15 mouse cellular contexts compared by ENCODE assay signal in genomic region chr5:36317641-36318368, GRCm38 (mm10).
A peak's percentile ranks its signal among the peaks of the same experiment; 100 is the strongest.
DNase-seq lines count a peak whose midpoint lies in the region; ATAC-seq and TF ChIP-seq lines count a peak whose summit lies in the region.
"Had no signal": no experiment of that assay in that cellular context is flagged by ENCODE, and none has a peak within 500 bp of the region (broad histone marks: within the 10 kb centered on the region; RNA-seq: fewer than 3 reads in every experiment).

No protein-coding gene starts in this region.

- ATAC-seq in kidney, embryonic 14.5 days (ENCODE audit: low FRiP score, low TSS enrichment): no peak
- ATAC-seq: activated CD4-positive, CD25-positive, alpha-beta regulatory T cell, adult 4 months had no signal

- H3K4me3 ChIP-seq in kidney, adult 2 months (ENCODE audit: insufficient read depth, low read depth, low read length): no peak overlapping the region
- H3K4me3 ChIP-seq in kidney, embryonic 14.5 days (ENCODE audit: low read length): no peak overlapping the region
- H3K4me3 ChIP-seq: liver, embryonic 13.5 days; neural tube, embryonic 13.5 days had no signal

- H3K4me2 ChIP-seq in kidney, embryonic 14.5 days (replicated peaks; ENCODE audit: low read depth, low read length): no peak overlapping the region
- H3K4me2 ChIP-seq: liver, embryonic 13.5 days; neural tube, embryonic 13.5 days had no signal

- H3K27ac ChIP-seq in kidney, adult 2 months (ENCODE audit: insufficient read depth, low read depth, low read length): no peak overlapping the region
- H3K27ac ChIP-seq in kidney, embryonic 14.5 days (ENCODE audit: low read depth, low read length): no peak overlapping the region
- H3K27ac ChIP-seq: liver, embryonic 13.5 days had no signal

- no peaks in the 10 kb centered on the region for H3K9me3 ChIP-seq in kidney, embryonic 14.5 days (ENCODE audit: control insufficient read depth, low read length)
- H3K9me3 ChIP-seq: G1E; liver, embryonic 13.5 days; neural tube, embryonic 13.5 days had no signal

- no peak for TF ChIP-seq POLR2A in kidney, adult 2 months (IDR thresholded peaks at IDR 0.05; ENCODE audit: low read depth, low read length)

- DNase-seq in kidney, adult 2 months: no peak
- DNase-seq in spleen, postnatal 36 days (ENCODE audit: low spot score in 2 of 2): peak; percentile 13 to 28
- no peak for DNase-seq in spleen, adult 12 weeks (ENCODE audit: low spot score)
- DNase-seq in embryo, embryonic 10 days (ENCODE audit: low spot score): peak; percentile 69
- peak; percentile 29 for DNase-seq in thymus, postnatal 14 days
- DNase-seq in adrenal gland, adult 8-10 months: no peak
- no peak for DNase-seq in frontal cortex, postnatal 36 days (ENCODE audit: low spot score in 2 of 2)
- DNase-seq: gastrocnemius, postnatal 36 days; kidney, postnatal 14 days; liver, embryonic 13.5 days; right cerebral cortex, postnatal 4 days had no signal

- TF ChIP-seq CTCF in kidney, adult 2 months (conservative IDR thresholded peaks at IDR 0.05; ENCODE audit: insufficient read depth, insufficient read length, low read depth, low read length): peak; percentile 43; the same call in 1 of the 2 replicates

- H3K4me1 ChIP-seq in kidney, adult 2 months (ENCODE audit: control insufficient read depth, insufficient read depth, low read length): no peaks in the 10 kb centered on the region
- peaks cover 34% of the 10 kb centered on the region for H3K4me1 ChIP-seq in kidney, embryonic 14.5 days (ENCODE audit: control insufficient read depth, insufficient read depth, low read length)

- no peaks in the 10 kb centered on the region for H3K27me3 ChIP-seq in kidney, adult 2 months (replicated peaks; ENCODE audit: control insufficient read depth, insufficient read depth, low read length)
- H3K27me3 ChIP-seq in kidney, embryonic 14.5 days (ENCODE audit: control insufficient read depth, insufficient read depth, low read length): no peaks in the 10 kb centered on the region
- H3K27me3 ChIP-seq: liver, embryonic 13.5 days had no signal

- 39% methylated on average over 6 of the region's 6 CpGs for WGBS in kidney, adult 2 months
- 34% methylated on average over 6 of the region's 6 CpGs for WGBS in kidney, embryonic 14.5 days

- H3K36me3 ChIP-seq in kidney, adult 2 months (ENCODE audit: control insufficient read depth, insufficient read depth, low read length): no peaks in the 10 kb centered on the region
- no peaks in the 10 kb centered on the region for H3K36me3 ChIP-seq in kidney, embryonic 14.5 days (ENCODE audit: control insufficient read depth, insufficient read depth, low read length)
- H3K36me3 ChIP-seq: G1E; liver, embryonic 13.5 days; neural tube, embryonic 13.5 days had no signal

- no peak overlapping the region for H3K9ac ChIP-seq in kidney, embryonic 14.5 days (ENCODE audit: low read depth, low read length)
- H3K9ac ChIP-seq: liver, embryonic 13.5 days; neural tube, embryonic 13.5 days had no signal

Comparison
In these comparisons a context has a peak if more than half of its experiments do, and no peak if none do; other contexts are left out.
1. DNase-seq: peak in spleen, postnatal 36 days (2 of 2), embryo, embryonic 10 days (single experiment) and thymus, postnatal 14 days (single experiment); none in kidney, adult 2 months (single experiment), spleen, adult 12 weeks (single experiment), adrenal gland, adult 8-10 months (single experiment) and frontal cortex, postnatal 36 days (0 of 2).